Mouse (Mus musculus) ES-Bruce4 (cell line): ENCODE results near the gene 4930595M18Rik. TPM values are rescaled to one million over a fixed set of nuclear protein-coding genes. Genes with fewer than 3 reads are reported as not detected.

ENCODE experiments used
- H3K27ac ChIP-seq: 2 replicates; pipeline ENCODE4 v1.5.1; 2012; ENCODE audit warnings: low read length, inconsistent platforms; ENCODE audit not compliant: insufficient read depth
- H3K27me3 ChIP-seq: 2 replicates; pipeline ENCODE4 v1.6.1; 2012; ENCODE audit warnings: mild to moderate bottlenecking, low read length, inconsistent platforms; ENCODE audit not compliant: control insufficient read depth, poor library complexity, insufficient read depth, severe bottlenecking
- H3K36me3 ChIP-seq: 2 replicates; pipeline ENCODE4 v1.6.1; 2012; ENCODE audit warnings: inconsistent platforms, mild to moderate bottlenecking, low read length, moderate library complexity; ENCODE audit not compliant: control insufficient read depth, poor library complexity, insufficient read depth, severe bottlenecking
- H3K4me1 ChIP-seq: one replicate; pipeline ENCODE4 v1.8.1; 2011; ENCODE audit warnings: low read length; ENCODE audit not compliant: control insufficient read depth, insufficient read depth
- H3K4me3 ChIP-seq: 2 replicates; pipeline ENCODE4 v1.5.1; 2011; ENCODE audit warnings: low read depth, mild to moderate bottlenecking, low read length
- H3K9ac ChIP-seq: 2 replicates; pipeline ENCODE4 v1.6.1; 2012; ENCODE audit warnings: low read depth, mild to moderate bottlenecking, inconsistent platforms; ENCODE audit not compliant: poor library complexity, severe bottlenecking
- H3K9me3 ChIP-seq: replicated peaks from 2 replicates; pipeline ENCODE4 v1.6.1; 2012; ENCODE audit warnings: mild to moderate bottlenecking, low read length, inconsistent platforms; ENCODE audit not compliant: control insufficient read depth, poor library complexity, insufficient read depth, severe bottlenecking
- CTCF ChIP-seq: IDR thresholded peaks from one replicate; pipeline ENCODE4 v1.8.1; 2011; ENCODE audit warnings: low read depth, low read length
- EP300 ChIP-seq: IDR thresholded peaks from 2 replicates; pipeline ENCODE4 v1.6.1; 2011; ENCODE audit warnings: low read depth, low read length; ENCODE audit not compliant: insufficient read depth
- POLR2A ChIP-seq: IDR thresholded peaks from one replicate; pipeline ENCODE4 v1.8.1; 2011; ENCODE audit warnings: low read length; ENCODE audit not compliant: insufficient read depth
- polyA plus RNA-seq: library from polyadenylated mRNA; stranded (reverse); fragments of >200 nt; gene quantifications from 2 replicates; pipeline ENCODE4 v1.2.4, GENCODE M21; 2011; ENCODE audit warnings: low read depth; ENCODE audit not compliant: missing spikeins, insufficient read depth, insufficient read length

Gene 4930595M18Rik
- polyA plus RNA-seq, result not detected in 2 replicates

DNA sequence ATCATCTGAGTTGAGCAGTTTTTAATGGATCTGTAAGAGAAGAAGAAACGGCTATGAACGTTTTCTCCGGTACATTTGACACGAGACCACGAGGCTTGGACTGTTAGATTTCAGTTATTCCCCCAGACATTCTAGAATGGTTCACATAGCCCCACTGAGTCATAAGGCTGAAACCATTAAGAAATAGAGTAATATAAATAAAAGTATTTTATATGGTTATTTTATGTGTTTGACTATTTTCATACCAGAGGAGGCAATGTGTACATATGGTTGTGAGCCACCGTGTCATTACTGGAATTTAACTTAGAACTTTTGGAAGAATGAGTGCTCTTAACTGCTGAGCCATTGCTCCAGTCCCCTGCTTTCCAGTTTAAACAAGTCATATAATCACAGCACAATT lies at the start of gene 4930595M18Rik:
Gene 4930595M18Rik, minus strand, starts transcription at position 101 of the 400 bp plus-strand sequence.
- Histone ChIP-seq H3K27me3 (no peaks in the 10 kb centered on the region), H3K4me3 (no peak within 1 kb of the TSS), H3K36me3 (no peaks in the 10 kb centered on the region), H3K4me1 (no peaks in the 10 kb centered on the region), H3K27ac (no peak within 1 kb of the TSS), H3K9me3 (no peaks in the 10 kb centered on the region), H3K9ac (no peak within 1 kb of the TSS)
- no peak for TF ChIP-seq POLR2A
- no peak for TF ChIP-seq EP300
- no peak for TF ChIP-seq CTCF

DNA sequence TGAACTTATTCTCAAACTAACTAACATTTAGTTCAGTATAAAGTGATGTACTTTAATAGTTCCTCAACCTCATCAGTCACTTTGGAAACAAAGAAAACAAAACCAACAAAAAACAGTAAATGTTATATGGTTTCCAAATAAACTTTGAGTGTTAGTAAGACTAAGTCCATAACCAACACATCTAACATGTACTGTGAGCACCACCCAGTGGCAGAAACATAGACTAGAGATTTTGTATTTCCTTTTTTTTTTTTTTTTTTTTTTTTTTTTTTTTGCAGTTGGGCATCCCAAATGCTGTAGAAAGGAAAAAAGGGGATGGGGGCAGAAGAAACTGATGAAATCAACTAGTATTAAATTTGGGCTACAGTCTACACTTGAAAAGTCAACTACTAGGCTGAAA lies 14.6 kb upstream of the 4930595M18Rik start:
- H3K9me3 ChIP-seq, result no peaks in the 10 kb centered on the region
- no peak overlapping the region for H3K4me3 ChIP-seq
- H3K27ac ChIP-seq, result no peak overlapping the region
- no peaks in the 10 kb centered on the region for H3K27me3 ChIP-seq
- H3K36me3 ChIP-seq, result no peaks in the 10 kb centered on the region
- no peaks in the 10 kb centered on the region for H3K4me1 ChIP-seq
- no peak overlapping the region for H3K9ac ChIP-seq
- TF ChIP-seq CTCF (no peak), POLR2A (no peak), EP300 (no peak)
